In genomic region chr1:179645101-179645979, GRCm38 (mm10) we compare ENCODE assay signal across 8 mouse cellular contexts. TPM values are rescaled to one million over a fixed set of nuclear protein-coding genes. Genes with fewer than 3 reads are reported as not detected.
A peak's percentile ranks its signal among the peaks of the same experiment; 100 is the strongest.
DNase-seq lines count a peak whose midpoint lies in the region; ATAC-seq lines count a peak whose summit lies in the region.

No protein-coding gene starts in this region.

- no peaks in the 10 kb centered on the region for H3K27me3 ChIP-seq in hindbrain, embryonic 15.5 days

- no peak overlapping the region for H3K27ac ChIP-seq in hindbrain, embryonic 15.5 days (replicated peaks)

- no peaks in the 10 kb centered on the region for H3K9me3 ChIP-seq in hindbrain, embryonic 15.5 days

- peak overlapping the region; percentile 22; the same call in 1 of the 2 replicates for H3K4me3 ChIP-seq in hindbrain, embryonic 15.5 days

- 63% methylated on average over 13 of the region's 13 CpGs for WGBS in hindbrain, embryonic 15.5 days

- ATAC-seq in hindbrain, embryonic 15.5 days (ENCODE audit: low FRiP score, low read depth): peak; percentile 81

- H3K9ac ChIP-seq in hindbrain, embryonic 15.5 days: no peak overlapping the region

- H3K4me2 ChIP-seq in hindbrain, embryonic 15.5 days: peak overlapping the region; percentile 53

- peaks cover 7% of the 10 kb centered on the region; the same call in 1 of the 2 replicates for H3K4me1 ChIP-seq in hindbrain, embryonic 15.5 days (replicated peaks)

- H3K36me3 ChIP-seq in hindbrain, embryonic 15.5 days: no peaks in the 10 kb centered on the region

- peak; percentile 60 for DNase-seq in T-cell, adult 2 months (ENCODE audit: low spot score)
- DNase-seq in cerebellum, postnatal 25 days: peak; percentile 86 to 90
- peak; percentile 80 to 90 for DNase-seq in frontal cortex, postnatal 36 days (ENCODE audit: low spot score in 2 of 2)
- DNase-seq in left cerebral cortex, adult 11 months (ENCODE audit: low spot score): peak; percentile 77
- DNase-seq in lung, postnatal 4 days: peak; percentile 71 to 84
- peak; percentile 83 for DNase-seq in right cerebral cortex, adult 18-20 months
- DNase-seq in urinary bladder, postnatal 14 days (ENCODE audit: low spot score): peak; percentile 81

RNA-seq across cellular contexts. Expression of gene Sccpdh, which starts 22.7 kb away (rescaled TPM):
- polyA plus RNA-seq in hindbrain, embryonic 15.5 days (2015; fragmentation: Nextera tagmentation; extraction: Ambion mirVana): 156 and 164 TPM in 2 replicates
